Mouse (Mus musculus) E14TG2a.4 (cell line): ENCODE measurements at regions not wholly inside any gene's neighbourhood (a gene's known extent, or its start where the extent isn't known, plus 50 kb on each side); places are given as distances from the start of the nearest gene placed in this dataset.

Experiments
- CTCF ChIP-seq: conservative IDR thresholded peaks from 2 replicates; pipeline ENCODE4 v1.5.1; 2014; ENCODE audit warnings: low read length
- POU5F1 ChIP-seq: IDR thresholded peaks from 2 replicates; pipeline ENCODE4 v1.6.1; 2014; ENCODE audit warnings: low read length, borderline replicate concordance

DNA sequence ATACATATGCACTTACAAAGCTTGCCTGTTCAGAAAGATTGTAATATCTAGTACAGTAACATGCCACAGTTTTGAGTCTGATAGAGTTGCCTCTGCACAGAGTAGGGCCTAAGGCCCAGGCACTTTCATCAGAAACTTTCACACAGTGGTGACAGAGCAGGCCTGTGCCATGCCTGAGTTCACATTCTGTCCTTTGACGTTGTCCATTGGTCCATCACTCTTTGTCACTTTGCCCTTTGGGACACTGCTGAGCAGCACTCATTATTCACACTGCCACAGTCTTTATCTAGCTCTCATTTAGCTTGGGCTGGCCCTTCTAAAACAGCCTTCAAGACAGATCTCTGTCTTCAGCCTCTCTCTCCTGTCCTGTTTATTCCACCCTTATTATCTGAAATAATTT lies 1055.0 kb downstream of the Fam19a2 start:
- TF ChIP-seq CTCF (no peak), POU5F1 (no peak)
